Mouse (Mus musculus): ENCODE measurements around the gene Ermard.
A peak's percentile ranks its signal among the peaks of the same experiment; 100 is the strongest.

The Ermard gene

DNA sequence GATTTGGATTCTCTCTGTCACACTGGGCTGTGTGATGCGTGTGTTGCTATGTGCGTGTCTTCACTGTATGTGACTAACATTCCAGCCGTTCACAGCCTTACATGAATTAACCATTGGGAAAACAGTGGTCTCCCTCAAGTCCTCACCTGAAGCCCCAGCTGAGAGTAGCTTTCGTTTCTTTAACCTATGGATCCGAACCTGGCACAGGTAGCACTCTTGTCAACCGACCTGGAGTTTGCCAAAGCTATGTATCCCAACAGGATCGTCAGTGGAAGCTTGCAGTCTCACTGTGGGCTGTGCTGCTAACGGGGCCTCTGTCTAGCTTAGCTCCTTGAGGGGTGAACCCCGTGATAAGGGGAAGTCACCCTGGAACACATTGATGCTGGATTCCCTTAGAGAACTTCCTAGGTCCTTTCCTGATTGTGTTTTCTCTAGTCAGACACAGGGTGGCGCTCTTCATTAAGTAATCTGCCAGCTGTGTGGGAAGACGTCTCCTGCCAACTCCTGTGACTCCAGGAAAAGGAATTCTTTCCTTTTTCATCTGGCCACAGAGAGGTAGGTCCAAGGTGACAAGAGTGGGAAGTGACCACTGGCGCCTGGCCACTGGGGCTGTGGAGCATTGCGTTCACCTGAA is 24.5 kb downstream of the Ermard start:
- peak; percentile 18 to 24 for DNase-seq

DNA sequence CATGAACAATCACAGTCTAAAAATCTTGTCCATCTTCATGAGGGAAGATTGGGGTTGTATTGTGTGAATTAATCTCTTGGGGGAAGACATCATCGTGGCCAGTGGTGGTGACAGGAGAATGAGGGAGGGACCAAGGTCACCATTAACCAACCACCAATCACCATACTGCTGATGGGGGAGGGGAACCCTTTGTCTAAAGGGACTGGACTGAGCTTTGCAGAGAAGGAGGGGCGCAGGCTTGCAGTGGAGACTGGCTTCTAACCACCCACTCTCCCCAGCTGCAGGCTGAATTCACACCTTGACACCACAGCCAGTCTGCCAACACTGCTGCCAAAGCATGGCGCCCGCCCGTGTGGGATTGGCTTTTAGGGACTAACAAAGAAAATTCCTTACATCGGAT is 25.1 kb downstream of the Ermard start:
- DNase-seq = no peak

GRCm38 (mm10) chr17:15066911-15067310 is 25.9 kb downstream of the Ermard start:
- no peak for DNase-seq

DNA sequence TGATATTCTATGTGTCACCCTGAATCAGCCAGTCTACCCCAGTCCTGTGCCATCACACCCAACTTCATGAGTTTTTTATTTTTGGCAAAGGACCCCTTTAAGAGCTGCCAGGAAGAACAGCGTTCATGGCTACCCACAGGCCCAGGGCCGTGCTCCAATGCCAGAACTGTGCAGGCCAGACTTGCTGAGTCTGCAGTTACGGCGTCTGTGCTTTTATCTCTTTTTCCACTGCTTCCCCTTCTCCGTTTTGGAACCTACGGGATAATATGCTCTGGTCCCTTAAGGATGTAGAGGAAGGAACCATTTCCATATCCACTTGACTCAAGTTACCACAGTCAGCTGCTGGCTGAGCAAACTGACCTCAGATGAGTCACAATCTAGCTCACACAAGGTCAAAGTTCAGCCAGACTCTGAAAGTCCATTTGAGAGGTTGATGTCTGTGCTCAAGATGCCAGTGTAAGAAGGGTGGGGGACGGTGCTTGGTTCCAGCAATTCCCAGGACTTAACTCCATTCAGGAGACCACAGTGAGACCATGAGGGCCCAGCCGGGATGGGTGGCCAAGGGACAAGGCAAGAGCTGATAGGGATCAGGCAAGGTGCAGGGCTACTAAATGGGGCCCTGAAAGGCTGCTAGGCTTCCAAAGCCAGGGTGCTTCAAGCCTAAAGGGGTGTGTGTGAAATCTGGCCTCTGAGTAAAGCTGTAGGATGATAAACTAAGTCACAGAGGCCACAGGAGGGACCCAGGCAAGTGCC is 27.2 kb downstream of the Ermard start:
- DNase-seq = no peak

GRCm38 (mm10) chr17:15069124-15069523 is 28.1 kb downstream of the Ermard start:
- no peak for DNase-seq

GRCm38 (mm10) chr17:15072211-15072610 is 31.2 kb downstream of the Ermard start:
- no peak for DNase-seq

GRCm38 (mm10) chr17:15075033-15075432 is 34.0 kb downstream of the Ermard start:
- DNase-seq = no peak

GRCm38 (mm10) chr17:15077536-15077935 is 36.5 kb downstream of the Ermard start:
- DNase-seq = no peak

GRCm38 (mm10) chr17:15084226-15084848 is 43.3 kb downstream of the Ermard start:
- no peak for DNase-seq

- DNase-seq = no peak
Observed at GRCm38 (mm10) chr17:15085006-15085405, 44.0 kb downstream of the Ermard start.

GRCm38 (mm10) chr17:15088166-15088565 is 47.2 kb downstream of the Ermard start:
- no peak for DNase-seq

GRCm38 (mm10) chr17:15088591-15089001 is 47.6 kb downstream of the Ermard start:
- no peak for DNase-seq

GRCm38 (mm10) chr17:15091739-15092138 is 50.7 kb downstream of the Ermard start:
- DNase-seq = no peak

- DNase-seq = no peak
Observed at GRCm38 (mm10) chr17:15093523-15093922, 52.5 kb downstream of the Ermard start.

DNA sequence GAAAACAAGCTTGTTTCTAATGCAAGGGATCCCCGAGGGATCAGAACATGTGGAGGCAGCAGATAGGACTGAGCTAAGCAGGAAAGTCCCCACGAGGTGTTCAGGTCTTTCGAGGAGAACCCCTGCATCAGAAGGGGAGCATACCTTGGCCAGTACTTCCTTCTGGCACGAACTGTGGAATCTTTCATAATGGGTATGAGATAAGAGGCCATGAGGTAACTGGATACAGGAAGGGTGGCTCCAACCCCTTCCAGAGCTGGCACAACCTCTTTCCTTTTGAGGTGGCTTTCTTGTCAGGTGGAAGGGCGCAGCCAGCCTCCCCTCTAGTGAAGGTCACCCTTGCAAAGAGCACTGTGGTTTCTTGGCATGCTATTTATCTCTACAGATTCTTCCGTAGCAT is 55.8 kb downstream of the Ermard start:
- DNase-seq = no peak

- DNase-seq = no peak
Observed at GRCm38 (mm10) chr17:15098677-15099076, 57.7 kb downstream of the Ermard start.

DNA sequence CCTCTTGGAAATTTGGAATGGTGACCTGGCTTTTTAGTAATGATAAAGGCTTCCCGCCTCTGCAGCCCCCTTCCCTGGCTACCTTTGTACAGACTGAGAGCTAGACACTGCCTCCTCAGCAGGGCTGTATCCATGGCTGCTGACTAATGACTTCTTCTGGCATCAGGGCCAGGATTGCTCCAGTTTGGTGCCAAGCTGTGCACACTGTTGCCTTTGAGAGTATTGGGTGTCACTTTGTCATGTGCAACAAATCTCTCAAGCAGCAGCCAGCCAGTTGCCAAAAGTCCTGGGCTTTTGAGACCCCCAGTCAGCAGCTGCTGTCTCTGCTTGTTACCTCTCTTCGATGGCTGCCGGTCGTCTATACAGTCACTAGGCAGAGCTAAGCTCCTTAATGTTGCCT is 60.3 kb downstream of the Ermard start:
- DNase-seq = no peak

- DNase-seq = no peak
Observed at GRCm38 (mm10) chr17:15107143-15107649, 66.2 kb downstream of the Ermard start.

GRCm38 (mm10) chr17:15108473-15109441 is 67.7 kb downstream of the Ermard start:
- DNase-seq = no peak

DNA sequence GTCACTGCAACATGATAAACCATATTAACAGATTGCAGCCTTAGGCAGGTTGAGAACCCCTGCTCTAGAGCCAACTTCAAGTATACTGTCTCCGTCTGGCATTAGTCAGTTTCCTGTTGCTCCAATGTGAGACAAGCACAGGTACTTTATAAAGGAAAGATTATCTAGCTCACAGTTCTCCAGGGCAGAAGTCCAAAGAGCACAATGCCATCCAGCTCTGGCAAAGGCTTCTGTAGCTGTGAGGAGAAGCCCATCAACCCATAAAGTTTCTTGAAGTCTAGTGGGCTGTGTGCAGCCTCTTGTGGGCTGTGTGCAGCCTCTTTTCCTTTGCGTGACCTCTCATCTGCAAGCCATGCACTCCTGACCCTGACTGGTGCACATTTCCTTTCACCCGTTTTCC is 74.5 kb downstream of the Ermard start:
- no peak for DNase-seq

DNA sequence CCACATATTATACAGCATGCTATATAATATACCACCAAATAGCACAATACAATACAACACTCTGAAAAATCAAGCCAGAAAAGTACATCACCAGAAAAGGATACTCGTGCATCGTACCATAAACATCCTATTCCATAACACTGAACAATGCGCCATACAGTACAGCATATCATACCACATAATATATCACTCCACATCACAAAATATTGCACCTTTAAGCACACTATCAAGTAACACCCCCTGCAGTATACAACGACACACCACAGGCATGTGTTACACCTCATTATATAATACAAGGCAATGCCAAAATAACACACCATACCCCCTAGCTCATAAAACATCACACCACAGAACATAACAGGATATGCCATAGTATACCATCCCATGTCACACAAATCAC is 79.1 kb downstream of the Ermard start:
- no peak for DNase-seq

DNA sequence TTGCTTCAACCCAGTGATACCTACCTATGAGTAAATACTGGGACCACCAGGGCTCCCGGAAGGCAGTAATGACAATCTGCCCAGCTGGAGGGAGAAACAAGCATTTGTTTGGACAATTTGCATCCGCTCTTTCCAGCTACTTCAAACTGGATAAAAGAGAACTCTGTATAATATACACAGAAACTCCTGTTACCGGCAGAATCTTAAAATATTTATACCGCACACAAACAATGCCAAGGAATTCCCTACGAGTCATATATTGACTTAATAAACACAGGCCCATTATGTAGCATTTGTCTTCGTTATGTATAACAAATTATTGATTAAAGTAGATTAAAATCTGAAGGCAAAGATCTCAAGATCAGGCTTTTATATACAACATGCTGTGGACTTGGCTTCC is 79.6 kb downstream of the Ermard start:
- no peak for DNase-seq

Measured in B cell, adult 2 months (primary cell).